Mouse (Mus musculus) heart, postnatal 10 days (tissue): Measurements from ENCODE around the gene Slc22a14. TPM values are rescaled to one million over a fixed set of nuclear protein-coding genes. Genes with fewer than 3 reads are reported as not detected.

Source experiments
- DNase-seq, 2 experiments: peaks; one replicate each; pipeline ENCODE4 v3.0.0; 2021
- intact Hi-C: fragments of 180-260 bp; cut with DNase I; formaldehyde crosslinking; loops from one replicate; pipeline ENCODE4 v1.15.1; 2025
- total RNA-seq, 2 experiments: library from RNA; stranded (reverse); gene quantifications; 2 replicates each; pipeline ENCODE4 v1.2.3; 2021

The Slc22a14 gene
- total RNA-seq, 2 experiments from 2014 or later: 0.32 TPM; not detected in 1

GRCm38 (mm10) chr9:119358058-119358429 lies 7.3 kb downstream of the Slc22a14 start:
- intact Hi-C loops: no loop called here
- no peak for DNase-seq

GRCm38 (mm10) chr9:119357331-119358057 lies 7.9 kb downstream of the Slc22a14 start, which contains the start of gene Xylb:
Gene Xylb (plus strand): TSS chr9:119357381.
- intact Hi-C loops: loop anchor here (1.0 kb wide), 1 partner anchor 73 kb away; no protein-coding TSS in a partner anchor
- peak; percentile 92 to 95 for DNase-seq

- no peak for DNase-seq
- intact Hi-C loops: no loop called here
These were observed 9.4 kb downstream of the Slc22a14 start for GRCm38 (mm10) chr9:119355943-119356342.

- no peak for DNase-seq
- intact Hi-C loops: loop anchor here (2.0 to 5.0 kb wide), 3 partner anchors 77 to 247 kb away; partner anchors contain the start of gene Acaa1b
These were observed 11.4 kb downstream of the Slc22a14 start for GRCm38 (mm10) chr9:119353926-119354325.

- DNase-seq: peak; percentile 73 to 90
- intact Hi-C loops: loop anchor here (2.0 to 5.0 kb wide), 3 partner anchors 75 to 245 kb away; partner anchors contain the start of gene Acaa1b
These were observed 13.3 kb downstream of the Slc22a14 start for GRCm38 (mm10) chr9:119352060-119352459.

GRCm38 (mm10) chr9:119350947-119351705 lies 14.2 kb downstream of the Slc22a14 start:
- intact Hi-C loops: loop anchor here (5.0 kb wide), 2 partner anchors 74 to 244 kb away; no protein-coding TSS in a partner anchor
- no peak for DNase-seq

GRCm38 (mm10) chr9:119350531-119350930 lies 14.8 kb downstream of the Slc22a14 start:
- no peak for DNase-seq
- intact Hi-C loops: loop anchor here (5.0 kb wide), 2 partner anchors 73 to 243 kb away; no protein-coding TSS in a partner anchor

GRCm38 (mm10) chr9:119346376-119346775 lies 19.0 kb downstream of the Slc22a14 start:
- intact Hi-C loops: no loop called here

GRCm38 (mm10) chr9:119342728-119343127 lies 22.6 kb downstream of the Slc22a14 start:
- DNase-seq: no peak
- intact Hi-C loops: no loop called here

More at GRCm38 (mm10) chr9:119346376-119346775, 19.0 kb downstream of the Slc22a14 start:
- DNase-seq: no peak

- intact Hi-C loops: loop anchor here (2.0 kb wide), 1 partner anchor 18 kb away; the partner anchor contains the start of gene Oxsr1
- peak; percentile 96 to 97 for DNase-seq
These were observed 24.2 kb downstream of the Slc22a14 start, which contains the start of gene Myd88 for GRCm38 (mm10) chr9:119340909-119341816. Gene Myd88 (minus strand): TSS chr9:119341411.

GRCm38 (mm10) chr9:119340212-119340580 lies 25.2 kb downstream of the Slc22a14 start:
- intact Hi-C loops: loop anchor here (2.0 kb wide), 1 partner anchor 17 kb away; the partner anchor contains the start of gene Oxsr1
- no peak for DNase-seq

GRCm38 (mm10) chr9:119339558-119340211 lies 25.7 kb downstream of the Slc22a14 start, which contains the start of gene Acaa1a:
Gene Acaa1a (plus strand): TSS chr9:119339676.
- DNase-seq: peak; percentile 83 to 84
- intact Hi-C loops: loop anchor here (2.0 kb wide), 1 partner anchor 17 kb away; the partner anchor contains the start of gene Oxsr1

- no peak for DNase-seq
- intact Hi-C loops: no loop called here
These were observed 26.2 kb downstream of the Slc22a14 start for GRCm38 (mm10) chr9:119339106-119339505.

- intact Hi-C loops: no loop called here
- no peak for DNase-seq
These were observed 27.0 kb downstream of the Slc22a14 start for GRCm38 (mm10) chr9:119338350-119338749.

GRCm38 (mm10) chr9:119337842-119338241 lies 27.5 kb downstream of the Slc22a14 start:
- DNase-seq: no peak
- intact Hi-C loops: no loop called here

GRCm38 (mm10) chr9:119335571-119335970 lies 29.8 kb downstream of the Slc22a14 start:
- no peak for DNase-seq
- intact Hi-C loops: no loop called here

GRCm38 (mm10) chr9:119334834-119335233 lies 30.5 kb downstream of the Slc22a14 start:
- intact Hi-C loops: no loop called here
- DNase-seq: no peak

GRCm38 (mm10) chr9:119334324-119334723 lies 31.0 kb downstream of the Slc22a14 start:
- peak; percentile 76 to 81 for DNase-seq
- intact Hi-C loops: no loop called here

GRCm38 (mm10) chr9:119330186-119330963 lies 35.0 kb downstream of the Slc22a14 start:
- intact Hi-C loops: no loop called here
- peak in 1 of 2 experiments; percentile 40 for DNase-seq
